Mouse (Mus musculus): ENCODE data around the gene Olfr1443.

DNA sequence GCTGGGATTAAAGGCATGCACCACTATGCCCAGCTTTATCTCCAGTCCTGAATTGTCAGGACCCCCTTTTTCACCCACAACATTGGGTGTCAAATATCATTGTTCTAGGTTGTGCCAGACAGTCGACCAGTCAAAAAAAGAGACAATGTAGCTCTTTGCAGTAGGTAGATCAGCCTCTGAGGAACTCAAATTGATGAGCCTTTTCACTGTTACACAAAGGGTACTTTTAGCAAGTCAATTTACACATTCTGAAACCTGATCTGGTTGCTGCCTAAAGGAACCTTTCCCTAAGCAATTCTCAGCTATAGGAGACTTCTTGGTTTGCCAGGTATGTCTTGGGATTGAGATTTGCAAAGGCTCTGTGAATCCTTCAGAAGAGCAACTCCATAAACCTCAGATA is 53.1 kb downstream of the Olfr1443 start:
- no peak for TF ChIP-seq EP300 (optimal IDR thresholded peaks at IDR 0.05)
- TF ChIP-seq CTCF (IDR thresholded peaks at IDR 0.05; ENCODE audit: low read depth), result no peak

Measured in stomach, postnatal 0 days (tissue).